Mouse (Mus musculus) spleen, adult 18-20 months (tissue): ENCODE measurements around the gene Chst11.

Experiments used
- DNase-seq, 2 experiments: peaks; one replicate each; pipeline ENCODE4 v3.0.0; 2022; ENCODE audit warnings: mixed read lengths in 2 of 2

The Chst11 gene

GRCm38 (mm10) chr10:82984950-82985699 is at the start of gene Chst11:
Chst11 (plus strand) TSS chr10:82985498.
- DNase-seq = peak; percentile 66 to 78

GRCm38 (mm10) chr10:82935774-82936173 is 49.5 kb upstream of the Chst11 start:
- no peak for DNase-seq

- no peak for DNase-seq
Observed at GRCm38 (mm10) chr10:82953415-82953814, 31.9 kb upstream of the Chst11 start.

- no peak for DNase-seq
Observed at GRCm38 (mm10) chr10:82955117-82955516, 30.2 kb upstream of the Chst11 start.

GRCm38 (mm10) chr10:82958218-82958761 is 27.0 kb upstream of the Chst11 start:
- peak in 1 of 2 experiments; percentile 20 for DNase-seq

- no peak for DNase-seq
Observed at GRCm38 (mm10) chr10:82959316-82959715, 26.0 kb upstream of the Chst11 start.

- DNase-seq = no peak
Observed at GRCm38 (mm10) chr10:82961302-82961701, 24.0 kb upstream of the Chst11 start.

- DNase-seq = no peak
Observed at GRCm38 (mm10) chr10:82962018-82962417, 23.3 kb upstream of the Chst11 start.

- DNase-seq = no peak
Observed at GRCm38 (mm10) chr10:82962472-82963020, 22.8 kb upstream of the Chst11 start.

GRCm38 (mm10) chr10:82964491-82964890 is 20.8 kb upstream of the Chst11 start:
- DNase-seq = peak; percentile 53 to 68

GRCm38 (mm10) chr10:82966672-82967071 is 18.6 kb upstream of the Chst11 start:
- no peak for DNase-seq

GRCm38 (mm10) chr10:82969612-82970011 is 15.7 kb upstream of the Chst11 start:
- no peak for DNase-seq

- no peak for DNase-seq
Observed at GRCm38 (mm10) chr10:82971549-82971948, 13.7 kb upstream of the Chst11 start.

- no peak for DNase-seq
Observed at GRCm38 (mm10) chr10:82974201-82974600, 11.1 kb upstream of the Chst11 start.

GRCm38 (mm10) chr10:82974627-82975177 is 10.6 kb upstream of the Chst11 start:
- DNase-seq = no peak

GRCm38 (mm10) chr10:82975806-82976205 is 9.5 kb upstream of the Chst11 start:
- no peak for DNase-seq

GRCm38 (mm10) chr10:82982286-82982685 is 3.0 kb upstream of the Chst11 start:
- DNase-seq = no peak

GRCm38 (mm10) chr10:82985700-82986131 is 418 bp downstream of the Chst11 start:
- peak in 1 of 2 experiments; percentile 61 for DNase-seq

GRCm38 (mm10) chr10:82986251-82986992 is 1.1 kb downstream of the Chst11 start:
- peak; percentile 21 to 34 for DNase-seq

GRCm38 (mm10) chr10:82986993-82987349 is 1.7 kb downstream of the Chst11 start:
- DNase-seq = no peak

GRCm38 (mm10) chr10:82987394-82987793 is 2.1 kb downstream of the Chst11 start:
- no peak for DNase-seq

- DNase-seq = no peak
Observed at GRCm38 (mm10) chr10:82989418-82990025, 4.2 kb downstream of the Chst11 start.

GRCm38 (mm10) chr10:82990918-82991317 is 5.6 kb downstream of the Chst11 start:
- DNase-seq = no peak
